Mouse (Mus musculus): Measurements from ENCODE around the gene BC030867. TPM values are rescaled to one million over a fixed set of nuclear protein-coding genes. Genes with fewer than 3 reads are reported as not detected.
A peak's percentile ranks its signal among the peaks of the same experiment; 100 is the strongest.

Gene BC030867
- polyA plus RNA-seq, 1 experiment from 2014 or later, result 6.3 TPM

GRCm38 (mm10) chr11:102295598-102296471 is 47.2 kb downstream of the BC030867 start:
- no peak for TF ChIP-seq CTCF (IDR thresholded peaks at IDR 0.05; ENCODE audit: low read depth)
- peak overlapping the region; percentile 96 for H3K27ac ChIP-seq
- H3K9ac ChIP-seq (ENCODE audit: low read depth, low read length), result peak overlapping the region; percentile 88
- H3K27me3 ChIP-seq (ENCODE audit: insufficient read depth, low read length), result no peaks in the 10 kb centered on the region
- peaks cover 11% of the 10 kb centered on the region; the same call in 1 of the 2 replicates for H3K4me1 ChIP-seq (replicated peaks; ENCODE audit: insufficient read depth, low read length)
- H3K4me2 ChIP-seq (ENCODE audit: low read length), result peak overlapping the region; percentile 62
- H3K4me3 ChIP-seq (replicated peaks; ENCODE audit: low read depth, low read length), result peak overlapping the region; percentile 83
- DNase-seq (ENCODE audit: low spot score) (peak; percentile 72), ATAC-seq (replicated peaks; ENCODE audit: low FRiP score, low read depth) (peak; percentile 25)
- H3K36me3 ChIP-seq (ENCODE audit: insufficient read depth, low read length), result peaks cover 30% of the 10 kb centered on the region
- no peaks in the 10 kb centered on the region for H3K9me3 ChIP-seq (replicated peaks; ENCODE audit: low read length)
- WGBS, result 1% methylated on average over 48 of the region's 73 CpGs

GRCm38 (mm10) chr11:102296491-102297472 is 48.1 kb downstream of the BC030867 start, which contains the start of gene Atxn7l3:
Gene Atxn7l3, minus strand, starts transcription at chr11:102296631.
- WGBS, result under 1% methylated on average over 71 of the region's 125 CpGs
- peak; percentile 99 for DNase-seq (ENCODE audit: low spot score)

GRCm38 (mm10) chr11:102297577-102298556 is 49.2 kb downstream of the BC030867 start:
- WGBS, result 24% methylated on average over 27 of the region's 27 CpGs

More at GRCm38 (mm10) chr11:102296491-102297472, 48.1 kb downstream of the BC030867 start, which contains the start of gene Atxn7l3:
- Histone ChIP-seq H3K9ac (ENCODE audit: low read depth, low read length) (peak within 1 kb of the TSS; percentile 88), H3K9me3 (replicated peaks; ENCODE audit: low read length) (no peaks in the 10 kb centered on the region), H3K4me3 (replicated peaks; ENCODE audit: low read depth, low read length) (peak within 1 kb of the TSS; percentile 83), H3K36me3 (ENCODE audit: insufficient read depth, low read length) (peaks cover 20% of the 10 kb centered on the region), H3K4me2 (ENCODE audit: low read length) (peak within 1 kb of the TSS; percentile 69), H3K27ac (peak within 1 kb of the TSS; percentile 96), H3K4me1 (replicated peaks; ENCODE audit: insufficient read depth, low read length) (peaks cover 11% of the 10 kb centered on the region; the same call in 1 of the 2 replicates), H3K27me3 (ENCODE audit: insufficient read depth, low read length) (no peaks in the 10 kb centered on the region)
- ATAC-seq (replicated peaks; ENCODE audit: low FRiP score, low read depth), result peak; percentile 93
- TF ChIP-seq CTCF (IDR thresholded peaks at IDR 0.05; ENCODE audit: low read depth), result no peak

GRCm38 (mm10) chr11:102299839-102300238 is 51.2 kb downstream of the BC030867 start:
- peak; percentile 74 for TF ChIP-seq CTCF (IDR thresholded peaks at IDR 0.05; ENCODE audit: low read depth)
- Histone ChIP-seq H3K27ac (no peak overlapping the region), H3K9ac (ENCODE audit: low read depth, low read length) (no peak overlapping the region), H3K9me3 (replicated peaks; ENCODE audit: low read length) (no peaks in the 10 kb centered on the region), H3K4me3 (replicated peaks; ENCODE audit: low read depth, low read length) (no peak overlapping the region), H3K4me1 (replicated peaks; ENCODE audit: insufficient read depth, low read length) (peaks cover 8% of the 10 kb centered on the region; the same call in 1 of the 2 replicates), H3K36me3 (ENCODE audit: insufficient read depth, low read length) (no peaks in the 10 kb centered on the region), H3K4me2 (ENCODE audit: low read length) (no peak overlapping the region), H3K27me3 (ENCODE audit: insufficient read depth, low read length) (no peaks in the 10 kb centered on the region)
- DNase-seq (ENCODE audit: low spot score) (peak; percentile 61), ATAC-seq (replicated peaks; ENCODE audit: low FRiP score, low read depth) (no peak)
- WGBS, result 10% methylated on average over 1 of the region's 1 CpGs

More at GRCm38 (mm10) chr11:102297577-102298556, 49.2 kb downstream of the BC030867 start:
- Histone ChIP-seq H3K4me3 (replicated peaks; ENCODE audit: low read depth, low read length) (peak overlapping the region; percentile 83), H3K9me3 (replicated peaks; ENCODE audit: low read length) (no peaks in the 10 kb centered on the region), H3K9ac (ENCODE audit: low read depth, low read length) (peak overlapping the region; percentile 65), H3K27me3 (ENCODE audit: insufficient read depth, low read length) (no peaks in the 10 kb centered on the region), H3K36me3 (ENCODE audit: insufficient read depth, low read length) (peaks cover 11% of the 10 kb centered on the region; the same call in 1 of the 2 replicates), H3K4me1 (replicated peaks; ENCODE audit: insufficient read depth, low read length) (peaks cover 11% of the 10 kb centered on the region; the same call in 1 of the 2 replicates), H3K4me2 (ENCODE audit: low read length) (peak overlapping the region; percentile 69), H3K27ac (peak overlapping the region; percentile 96)
- no peak for DNase-seq (ENCODE audit: low spot score)
- ATAC-seq (replicated peaks; ENCODE audit: low FRiP score, low read depth), result peak; percentile 12
- TF ChIP-seq CTCF (IDR thresholded peaks at IDR 0.05; ENCODE audit: low read depth), result no peak

GRCm38 (mm10) chr11:102304141-102304540 is 55.5 kb downstream of the BC030867 start:
- Histone ChIP-seq H3K36me3 (ENCODE audit: insufficient read depth, low read length) (peaks cover 21% of the 10 kb centered on the region; the same call in 1 of the 2 replicates), H3K27ac (no peak overlapping the region), H3K9ac (ENCODE audit: low read depth, low read length) (no peak overlapping the region), H3K4me2 (ENCODE audit: low read length) (no peak overlapping the region), H3K27me3 (ENCODE audit: insufficient read depth, low read length) (no peaks in the 10 kb centered on the region), H3K9me3 (replicated peaks; ENCODE audit: low read length) (no peaks in the 10 kb centered on the region), H3K4me1 (replicated peaks; ENCODE audit: insufficient read depth, low read length) (no peaks in the 10 kb centered on the region), H3K4me3 (replicated peaks; ENCODE audit: low read depth, low read length) (no peak overlapping the region)
- ATAC-seq (replicated peaks; ENCODE audit: low FRiP score, low read depth), result no peak
- WGBS, result 42% methylated on average over 2 of the region's 2 CpGs
- no peak for DNase-seq (ENCODE audit: low spot score)
- TF ChIP-seq CTCF (IDR thresholded peaks at IDR 0.05; ENCODE audit: low read depth), result no peak
